Mouse (Mus musculus): ENCODE measurements at regions not wholly inside any gene's neighbourhood (a gene's known extent, or its start where the extent isn't known, plus 50 kb on each side); places are given as distances from the start of the nearest gene placed in this dataset.

DNA sequence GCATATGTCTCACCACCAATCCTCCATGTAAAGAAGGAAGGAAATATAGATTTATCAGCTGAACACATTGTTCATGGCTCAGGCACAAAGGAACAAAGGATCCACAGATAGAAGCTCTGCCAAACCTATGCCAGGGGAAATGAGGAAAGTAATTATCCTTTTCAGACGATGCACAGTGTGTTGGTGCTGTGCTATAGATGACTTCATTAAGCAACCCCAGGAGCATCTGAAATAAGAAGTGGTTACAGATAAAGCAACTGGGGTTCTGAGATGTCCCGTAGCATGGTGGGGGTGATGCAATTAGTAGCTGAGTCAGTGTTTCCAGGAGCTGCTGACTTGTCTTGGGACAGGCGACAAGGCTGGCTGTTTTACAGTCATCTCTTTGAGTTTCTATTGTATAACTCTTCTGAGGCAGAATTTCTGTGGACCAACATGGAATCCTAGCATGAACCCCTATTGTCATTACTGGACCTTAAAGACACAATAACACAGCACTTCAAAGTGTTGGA lies 86.2 kb upstream of the Pdzrn3 start:
- Histone ChIP-seq H3K9me3 (ENCODE audit: control insufficient read depth, insufficient read depth, low read depth, low read length) (no peaks in the 10 kb centered on the region), H3K27ac (ENCODE audit: insufficient read depth, low read depth, low read length, poor library complexity, severe bottlenecking) (no peak overlapping the region), H3K4me1 (ENCODE audit: control insufficient read depth in 2 of 2, insufficient read depth in 2 of 2, low read length in 2 of 2, poor library complexity in 1 of 2) (no peaks in the 10 kb centered on the region), H3K36me3 (ENCODE audit: control insufficient read depth, insufficient read depth, low read length, poor library complexity, severe bottlenecking) (no peaks in the 10 kb centered on the region), H3K4me3 (ENCODE audit: insufficient read depth in 1 of 2, low read depth in 1 of 2, low read length in 2 of 2, poor library complexity in 1 of 2, severe bottlenecking in 1 of 2) (no peak overlapping the region), H3K9ac (ENCODE audit: insufficient read depth, low read depth, low read length, poor library complexity, severe bottlenecking) (no peak overlapping the region)
- in situ Hi-C loops (cut with MboI; ENCODE audit: low sequenced_read_pairs in 2 of 2, unreplicated experiment in 2 of 2) = no loop called here
- TF ChIP-seq MAFK (IDR thresholded peaks at IDR 0.05; ENCODE audit: insufficient read depth, low read depth, low read length) (no peak), HCFC1 (IDR thresholded peaks at IDR 0.05; ENCODE audit: borderline replicate concordance, insufficient read depth, low read length) (no peak), ZC3H11A (IDR thresholded peaks at IDR 0.05; ENCODE audit: borderline replicate concordance, low read depth, low read length) (no peak), ZNF384 (IDR thresholded peaks at IDR 0.05; ENCODE audit: low read depth, low read length) (no peak), CHD2 (IDR thresholded peaks at IDR 0.05; ENCODE audit: low read depth, low read length) (no peak)
- no peak for DNase-seq (ENCODE audit: low read depth, low spot score)

DNA sequence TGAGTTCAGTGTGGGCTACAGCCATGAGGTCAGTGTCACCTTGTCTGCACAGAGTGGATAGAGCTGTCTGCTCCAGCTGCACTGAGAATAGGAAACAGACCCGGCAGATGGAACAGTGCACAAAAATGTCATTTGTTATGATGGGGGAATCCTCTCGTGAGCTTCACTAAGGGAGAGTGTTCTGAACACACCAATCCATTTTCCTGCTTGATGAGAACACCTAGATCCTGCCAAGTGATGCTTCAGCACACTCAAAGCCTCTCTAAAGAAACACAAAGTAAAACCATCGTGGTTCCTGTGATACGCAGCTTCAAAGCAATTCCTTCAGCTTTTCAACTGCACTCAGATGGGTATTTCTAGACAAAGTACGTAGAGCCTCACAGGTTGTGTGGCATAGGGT lies 69.0 kb upstream of the Pdzrn3 start:
- no peak overlapping the region for H3K27ac ChIP-seq (ENCODE audit: insufficient read depth, low read depth, low read length, poor library complexity, severe bottlenecking)
- TF ChIP-seq MAFK (IDR thresholded peaks at IDR 0.05; ENCODE audit: insufficient read depth, low read depth, low read length) (no peak), HCFC1 (IDR thresholded peaks at IDR 0.05; ENCODE audit: borderline replicate concordance, insufficient read depth, low read length) (no peak), ZC3H11A (IDR thresholded peaks at IDR 0.05; ENCODE audit: borderline replicate concordance, low read depth, low read length) (no peak), ZNF384 (IDR thresholded peaks at IDR 0.05; ENCODE audit: low read depth, low read length) (no peak), CHD2 (IDR thresholded peaks at IDR 0.05; ENCODE audit: low read depth, low read length) (no peak)
- H3K9ac ChIP-seq (ENCODE audit: insufficient read depth, low read depth, low read length, poor library complexity, severe bottlenecking) = no peak overlapping the region
- DNase-seq (ENCODE audit: low read depth, low spot score) = no peak
- H3K4me1 ChIP-seq (ENCODE audit: control insufficient read depth in 2 of 2, insufficient read depth in 2 of 2, low read length in 2 of 2, poor library complexity in 1 of 2) = no peaks in the 10 kb centered on the region
- H3K36me3 ChIP-seq (ENCODE audit: control insufficient read depth, insufficient read depth, low read length, poor library complexity, severe bottlenecking) = no peaks in the 10 kb centered on the region
- no peak overlapping the region for H3K4me3 ChIP-seq (ENCODE audit: insufficient read depth in 1 of 2, low read depth in 1 of 2, low read length in 2 of 2, poor library complexity in 1 of 2, severe bottlenecking in 1 of 2)
- no peaks in the 10 kb centered on the region for H3K9me3 ChIP-seq (ENCODE audit: control insufficient read depth, insufficient read depth, low read depth, low read length)
- in situ Hi-C loops (cut with MboI; ENCODE audit: low sequenced_read_pairs in 2 of 2, unreplicated experiment in 2 of 2) = no loop called here

DNA sequence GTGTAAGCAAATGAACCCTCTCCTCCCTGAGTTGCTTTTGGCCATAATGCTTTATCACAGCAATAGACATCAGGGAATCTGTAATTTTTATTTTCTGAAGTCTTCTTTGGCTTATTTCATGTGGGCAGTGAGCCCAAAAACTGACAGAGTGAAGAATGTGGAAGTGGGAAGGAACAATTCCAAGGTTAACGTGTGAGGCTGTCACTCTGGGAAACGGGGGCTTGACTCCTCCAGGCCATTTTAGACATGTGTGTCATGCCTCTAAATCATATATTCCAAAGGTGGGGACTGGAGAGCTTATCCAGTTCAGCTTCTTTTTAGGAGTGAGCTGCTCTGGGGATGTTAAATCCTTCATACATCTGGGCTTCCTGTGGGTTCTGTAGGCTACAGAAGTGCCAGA lies 68.6 kb upstream of the Pdzrn3 start:
- in situ Hi-C loops (cut with MboI; ENCODE audit: low sequenced_read_pairs in 2 of 2, unreplicated experiment in 2 of 2) = no loop called here
- DNase-seq (ENCODE audit: low read depth, low spot score) = no peak
- Histone ChIP-seq H3K9me3 (ENCODE audit: control insufficient read depth, insufficient read depth, low read depth, low read length) (no peaks in the 10 kb centered on the region), H3K4me1 (ENCODE audit: control insufficient read depth in 2 of 2, insufficient read depth in 2 of 2, low read length in 2 of 2, poor library complexity in 1 of 2) (no peaks in the 10 kb centered on the region), H3K9ac (ENCODE audit: insufficient read depth, low read depth, low read length, poor library complexity, severe bottlenecking) (no peak overlapping the region), H3K36me3 (ENCODE audit: control insufficient read depth, insufficient read depth, low read length, poor library complexity, severe bottlenecking) (no peaks in the 10 kb centered on the region), H3K4me3 (ENCODE audit: insufficient read depth in 1 of 2, low read depth in 1 of 2, low read length in 2 of 2, poor library complexity in 1 of 2, severe bottlenecking in 1 of 2) (no peak overlapping the region), H3K27ac (ENCODE audit: insufficient read depth, low read depth, low read length, poor library complexity, severe bottlenecking) (no peak overlapping the region)
- TF ChIP-seq MAFK (IDR thresholded peaks at IDR 0.05; ENCODE audit: insufficient read depth, low read depth, low read length) (no peak), ZNF384 (IDR thresholded peaks at IDR 0.05; ENCODE audit: low read depth, low read length) (no peak), CHD2 (IDR thresholded peaks at IDR 0.05; ENCODE audit: low read depth, low read length) (no peak), HCFC1 (IDR thresholded peaks at IDR 0.05; ENCODE audit: borderline replicate concordance, insufficient read depth, low read length) (no peak), ZC3H11A (IDR thresholded peaks at IDR 0.05; ENCODE audit: borderline replicate concordance, low read depth, low read length) (no peak)

DNA sequence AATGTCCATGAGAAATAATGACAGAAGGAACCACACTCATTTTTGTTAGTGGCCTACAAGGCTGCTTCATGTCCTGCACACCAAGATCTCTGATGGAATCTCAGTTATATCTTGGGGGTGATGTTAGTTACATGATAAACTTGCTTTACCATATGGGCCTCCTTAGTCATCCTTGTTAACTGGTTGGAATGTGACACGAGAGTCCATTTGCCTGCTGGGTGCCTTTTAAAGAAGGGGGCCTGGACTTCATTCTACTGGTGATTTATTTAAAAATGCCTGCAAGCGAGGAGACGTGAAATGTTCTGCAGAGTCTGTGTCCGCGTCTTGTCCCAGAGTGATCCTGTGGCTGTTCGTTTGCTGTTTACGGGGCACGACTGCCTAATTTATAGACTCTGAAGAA lies 55.1 kb upstream of the Pdzrn3 start:
- Histone ChIP-seq H3K9ac (ENCODE audit: insufficient read depth, low read depth, low read length, poor library complexity, severe bottlenecking) (no peak overlapping the region), H3K4me1 (ENCODE audit: control insufficient read depth in 2 of 2, insufficient read depth in 2 of 2, low read length in 2 of 2, poor library complexity in 1 of 2) (no peaks in the 10 kb centered on the region), H3K36me3 (ENCODE audit: control insufficient read depth, insufficient read depth, low read length, poor library complexity, severe bottlenecking) (no peaks in the 10 kb centered on the region), H3K27ac (ENCODE audit: insufficient read depth, low read depth, low read length, poor library complexity, severe bottlenecking) (no peak overlapping the region), H3K4me3 (ENCODE audit: insufficient read depth in 1 of 2, low read depth in 1 of 2, low read length in 2 of 2, poor library complexity in 1 of 2, severe bottlenecking in 1 of 2) (no peak overlapping the region), H3K9me3 (ENCODE audit: control insufficient read depth, insufficient read depth, low read depth, low read length) (no peaks in the 10 kb centered on the region)
- no peak for TF ChIP-seq ZC3H11A (IDR thresholded peaks at IDR 0.05; ENCODE audit: borderline replicate concordance, low read depth, low read length)
- TF ChIP-seq ZNF384 (IDR thresholded peaks at IDR 0.05; ENCODE audit: low read depth, low read length) = no peak
- no peak for DNase-seq (ENCODE audit: low read depth, low spot score)
- in situ Hi-C loops (cut with MboI; ENCODE audit: low sequenced_read_pairs in 2 of 2, unreplicated experiment in 2 of 2) = no loop called here

DNA sequence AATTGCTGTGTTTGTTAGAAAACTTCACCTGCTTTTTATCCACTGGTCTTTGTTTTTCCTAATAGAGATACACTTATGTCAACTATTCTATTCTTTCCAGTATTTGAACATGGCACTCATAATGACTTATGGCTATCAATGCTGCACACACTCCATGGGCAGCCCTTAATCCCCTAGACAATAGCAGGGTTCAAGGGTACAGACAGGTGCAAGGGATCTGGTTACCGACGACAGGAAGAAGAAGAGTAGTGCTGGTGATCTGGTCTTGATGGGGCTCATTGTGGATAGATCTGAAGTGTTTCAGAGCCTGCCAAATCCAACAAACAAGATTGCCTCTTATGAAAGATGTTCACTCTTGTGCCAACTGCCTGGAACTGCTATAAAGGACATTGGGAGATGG lies 51.9 kb upstream of the Pdzrn3 start:
- DNase-seq (ENCODE audit: low read depth, low spot score) = no peak
- TF ChIP-seq ZNF384 (IDR thresholded peaks at IDR 0.05; ENCODE audit: low read depth, low read length) (no peak), MAFK (IDR thresholded peaks at IDR 0.05; ENCODE audit: insufficient read depth, low read depth, low read length) (no peak), ZC3H11A (IDR thresholded peaks at IDR 0.05; ENCODE audit: borderline replicate concordance, low read depth, low read length) (no peak), CHD2 (IDR thresholded peaks at IDR 0.05; ENCODE audit: low read depth, low read length) (no peak), HCFC1 (IDR thresholded peaks at IDR 0.05; ENCODE audit: borderline replicate concordance, insufficient read depth, low read length) (no peak)
- Histone ChIP-seq H3K9ac (ENCODE audit: insufficient read depth, low read depth, low read length, poor library complexity, severe bottlenecking) (no peak overlapping the region), H3K36me3 (ENCODE audit: control insufficient read depth, insufficient read depth, low read length, poor library complexity, severe bottlenecking) (no peaks in the 10 kb centered on the region), H3K27ac (ENCODE audit: insufficient read depth, low read depth, low read length, poor library complexity, severe bottlenecking) (no peak overlapping the region), H3K4me3 (ENCODE audit: insufficient read depth in 1 of 2, low read depth in 1 of 2, low read length in 2 of 2, poor library complexity in 1 of 2, severe bottlenecking in 1 of 2) (no peak overlapping the region), H3K4me1 (ENCODE audit: control insufficient read depth in 2 of 2, insufficient read depth in 2 of 2, low read length in 2 of 2, poor library complexity in 1 of 2) (no peaks in the 10 kb centered on the region), H3K9me3 (ENCODE audit: control insufficient read depth, insufficient read depth, low read depth, low read length) (no peaks in the 10 kb centered on the region)
- in situ Hi-C loops (cut with MboI; ENCODE audit: low sequenced_read_pairs in 2 of 2, unreplicated experiment in 2 of 2) = no loop called here

All from ES-E14 (cell line).